Mouse (Mus musculus): ENCODE measurements at regions not wholly inside any gene's neighbourhood (a gene's known extent, or its start where the extent isn't known, plus 50 kb on each side); places are given as distances from the start of the nearest gene placed in this dataset.

DNA sequence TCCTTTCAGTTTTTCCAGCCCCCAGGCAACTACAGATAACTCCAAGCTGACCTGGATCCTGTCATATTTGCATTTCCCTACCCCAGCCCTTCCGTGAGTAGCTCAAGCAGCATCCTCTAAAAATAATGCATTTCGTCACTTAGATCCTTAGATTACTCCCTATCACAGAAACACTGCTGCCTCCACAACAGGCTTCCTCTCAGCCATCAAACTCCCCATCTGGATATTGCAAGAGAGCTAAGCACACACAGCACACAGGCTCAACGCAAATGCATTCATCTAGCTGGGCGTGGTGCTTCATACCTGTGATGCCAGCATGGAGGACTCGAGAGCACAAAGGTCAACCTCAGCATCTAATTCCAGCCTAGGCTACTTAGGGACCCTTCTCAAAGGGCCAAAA is 260.9 kb downstream of the Sox4 start:
- no peak for DNase-seq

DNA sequence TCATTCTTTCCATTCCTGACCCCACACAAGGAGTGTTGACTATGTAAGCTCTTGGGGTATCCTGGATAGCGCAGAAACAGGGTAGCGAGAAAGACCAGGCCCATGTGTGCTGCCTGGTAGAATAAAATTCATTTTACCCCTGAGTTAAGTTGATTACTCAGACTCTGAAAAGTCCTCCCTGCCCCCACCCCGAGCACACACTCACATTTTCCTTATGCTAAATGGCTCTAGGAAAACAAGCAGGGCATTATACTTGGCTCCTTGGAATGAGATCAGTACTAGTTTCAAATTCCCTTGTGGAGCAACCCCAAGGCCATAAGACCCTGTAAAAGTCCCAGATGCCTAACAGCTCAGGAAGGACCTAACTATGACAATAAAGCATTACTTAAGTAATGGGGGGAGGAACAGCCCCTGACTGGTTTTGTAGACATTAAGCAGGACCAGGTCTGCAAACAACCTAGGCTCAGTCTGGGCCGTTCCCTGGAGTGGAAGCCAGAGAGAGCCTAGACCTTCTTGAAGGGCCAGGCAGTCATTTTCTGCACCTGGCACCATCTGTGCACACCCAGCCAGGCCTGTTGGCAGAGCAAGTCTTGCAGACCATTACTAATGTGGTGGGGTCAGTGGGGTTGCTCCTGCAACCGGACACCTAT is 262.9 kb downstream of the Sox4 start:
- DNase-seq = no peak

DNA sequence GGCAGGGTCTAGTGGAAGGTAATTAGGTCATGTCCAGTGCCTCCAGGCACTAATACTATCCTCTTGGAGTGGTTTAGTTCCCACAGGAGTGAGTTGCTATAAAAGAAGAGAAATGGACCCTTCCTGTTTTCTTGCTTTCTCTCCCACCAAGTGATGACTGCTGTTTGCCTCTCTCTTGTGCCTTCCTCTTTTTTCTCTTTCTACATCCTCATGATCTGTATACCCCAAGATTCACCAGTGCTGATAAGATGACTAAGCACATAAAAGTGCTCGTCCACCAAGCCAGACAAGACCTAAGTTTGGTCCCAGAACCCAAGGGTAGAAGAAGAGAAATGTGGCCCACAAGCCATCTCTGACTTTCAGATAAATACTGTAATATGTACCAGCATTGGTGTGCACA is 265.7 kb downstream of the Sox4 start:
- no peak for DNase-seq

DNA sequence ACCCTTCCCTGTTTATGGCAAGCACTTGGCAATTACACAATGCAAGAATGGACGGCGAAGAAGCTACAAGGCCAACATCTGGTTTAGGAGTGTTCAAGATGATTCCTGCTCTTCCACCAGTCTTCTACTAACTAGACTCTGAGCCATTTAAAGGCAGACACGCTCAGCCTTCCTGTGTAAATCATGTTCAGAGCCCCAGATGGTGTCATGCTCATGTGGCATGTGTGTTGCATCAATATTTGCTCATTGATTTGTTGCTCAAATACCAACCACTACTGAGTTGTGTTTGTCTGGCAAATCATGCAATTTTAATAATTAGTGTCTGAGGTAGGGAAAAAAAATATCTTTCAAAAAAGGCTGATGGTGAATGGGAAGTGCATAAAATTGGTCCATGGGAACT is 269.2 kb downstream of the Sox4 start:
- DNase-seq = no peak

DNA sequence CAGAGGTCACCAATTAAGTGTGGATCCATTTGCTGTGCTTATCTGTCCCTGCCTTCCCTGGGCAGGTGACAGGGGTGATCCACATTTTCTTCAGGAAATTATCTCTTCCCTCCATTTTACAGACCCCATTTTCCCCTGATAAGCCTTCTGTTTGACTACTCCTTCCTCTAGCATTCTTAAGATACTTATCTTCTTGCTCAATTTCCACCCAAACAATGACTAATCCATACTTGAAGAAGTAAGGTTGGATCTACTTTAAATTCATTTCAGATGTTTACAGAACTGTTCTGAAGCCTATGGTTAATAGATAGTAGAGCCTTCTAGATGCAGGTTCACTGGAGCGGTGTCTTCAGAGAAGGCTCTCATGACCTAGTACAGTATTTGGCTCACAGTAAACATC is 273.2 kb downstream of the Sox4 start:
- DNase-seq = no peak

DNA sequence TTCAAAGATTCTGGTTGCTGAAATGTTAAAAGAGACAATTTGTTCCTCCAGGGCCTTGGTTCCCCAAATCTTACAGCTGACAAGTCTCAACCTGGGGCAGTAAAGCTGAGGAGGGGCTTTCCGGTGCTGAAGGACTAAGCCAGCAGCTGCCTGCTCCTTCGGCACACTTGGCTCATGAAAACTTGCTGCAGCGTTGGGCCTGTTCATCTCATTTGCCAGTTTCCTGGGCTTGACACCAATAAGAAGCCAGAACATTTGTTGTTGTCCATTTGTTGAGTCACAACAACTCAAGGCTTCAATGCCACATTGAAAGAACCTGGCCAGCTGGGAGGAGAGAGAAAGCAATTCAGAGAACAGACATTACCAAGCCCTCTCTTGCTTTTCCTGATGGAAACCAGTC is 279.9 kb downstream of the Sox4 start:
- no peak for DNase-seq

DNA sequence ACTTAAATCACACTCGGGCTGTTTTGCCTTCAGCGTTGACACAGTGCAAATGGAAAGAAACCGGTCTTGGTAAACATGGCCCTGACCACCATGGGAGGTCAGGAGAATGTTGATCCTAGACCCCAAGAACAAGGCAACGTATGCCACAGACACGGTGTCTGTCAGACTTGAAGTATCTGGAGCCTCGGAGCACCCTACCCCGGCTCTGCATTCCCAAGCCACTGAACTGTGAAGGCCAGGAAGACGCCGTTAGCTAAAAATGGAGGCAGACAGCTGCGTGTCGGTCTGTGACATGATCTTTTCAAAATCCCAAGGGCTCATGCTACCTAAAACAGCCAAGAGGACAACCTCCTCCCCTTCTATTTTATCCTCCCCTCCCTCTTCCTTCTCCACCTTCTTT is 282.0 kb downstream of the Sox4 start:
- DNase-seq = no peak

DNA sequence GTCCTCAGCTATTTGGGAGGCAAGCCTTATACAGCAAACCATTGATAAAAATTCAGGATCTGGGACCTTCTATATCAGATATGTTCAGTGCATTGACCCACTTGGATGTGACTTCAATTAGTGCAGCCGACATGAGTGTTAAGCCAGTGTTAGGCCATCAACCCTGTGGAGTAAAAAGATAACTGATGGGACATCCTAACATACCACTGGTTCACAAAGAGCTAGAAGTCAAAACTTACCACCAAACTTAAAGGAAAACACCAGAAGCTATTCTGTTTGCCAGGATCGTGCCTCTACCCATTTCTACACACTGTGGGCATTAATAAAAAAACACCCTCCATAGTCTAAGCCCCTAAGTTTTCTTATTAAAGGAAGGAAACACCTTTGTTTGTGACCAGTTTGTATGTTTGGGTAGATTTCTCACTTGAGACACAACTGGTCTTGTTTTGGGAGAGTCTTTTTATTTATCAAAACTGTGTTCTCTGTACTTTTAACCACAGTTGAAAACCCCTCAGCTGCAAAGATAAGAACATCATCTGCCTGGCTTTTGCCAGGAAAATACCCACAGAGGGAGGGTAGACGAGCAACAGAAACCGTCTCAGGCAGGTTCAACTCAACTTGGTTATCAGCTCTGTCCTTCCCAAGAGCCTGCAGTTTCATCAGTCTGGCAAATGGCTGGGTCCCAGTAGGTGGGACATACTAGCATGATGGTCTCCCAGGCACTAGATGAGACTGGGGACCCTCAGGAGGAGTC is 283.5 kb downstream of the Sox4 start:
- DNase-seq = no peak

DNA sequence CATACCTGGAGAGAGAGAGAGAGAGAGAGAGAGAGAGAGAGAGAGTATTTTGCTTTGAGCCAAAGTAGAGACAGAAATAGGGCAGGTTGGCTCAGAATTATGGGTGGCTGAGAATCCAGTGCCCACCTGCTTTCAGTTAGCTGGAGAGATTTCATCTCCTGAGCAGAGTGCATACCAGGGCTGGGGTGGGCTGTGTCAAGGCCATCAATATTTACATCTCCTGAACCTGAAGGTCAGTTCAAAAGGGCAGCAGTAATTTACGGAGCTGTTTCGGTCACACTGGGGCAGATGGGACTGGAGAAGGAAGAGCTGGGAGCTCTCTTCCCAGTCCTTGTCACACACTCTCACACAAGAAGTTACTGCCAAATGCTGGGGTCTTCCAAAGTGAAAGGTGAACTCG is 286.7 kb downstream of the Sox4 start:
- no peak for DNase-seq

DNA sequence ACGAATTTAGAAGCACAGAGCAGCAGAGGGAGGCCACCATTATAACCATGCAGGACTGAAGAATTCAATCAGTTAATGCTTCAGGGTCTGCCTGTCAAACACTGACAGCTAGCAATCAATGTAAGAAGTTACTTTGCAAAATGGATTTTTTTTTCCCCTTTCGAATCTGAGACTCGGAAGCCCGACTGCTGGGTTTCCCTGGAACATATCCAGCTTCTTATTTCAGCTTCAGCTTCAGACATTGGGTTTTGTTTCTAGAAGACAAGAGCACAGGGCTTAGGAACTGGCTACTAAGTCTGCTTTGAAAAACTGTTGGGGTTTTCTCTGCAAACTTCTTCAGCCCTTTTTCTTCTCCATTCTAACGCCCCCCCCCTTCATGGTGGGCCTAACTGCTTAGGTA is 288.4 kb downstream of the Sox4 start:
- no peak for DNase-seq

DNA sequence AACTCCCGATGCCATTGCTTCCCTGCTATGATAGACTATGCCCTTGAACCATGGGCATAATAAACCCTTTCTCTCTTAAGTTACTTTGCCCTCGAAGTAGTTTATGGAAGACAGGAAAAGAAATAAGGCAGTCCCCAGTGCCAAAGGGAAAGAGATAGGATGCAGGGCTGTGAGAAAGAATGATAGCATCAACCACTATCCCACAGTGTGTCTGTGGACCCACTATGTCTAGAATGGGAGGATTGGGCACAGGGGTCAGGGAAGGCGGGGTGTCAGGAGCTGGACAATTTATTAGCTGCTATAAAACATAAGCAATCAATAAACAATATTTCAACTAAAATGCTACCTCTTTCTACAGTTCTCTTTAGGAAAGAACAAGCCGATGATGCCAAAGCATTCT is 288.8 kb downstream of the Sox4 start:
- DNase-seq = no peak

DNA sequence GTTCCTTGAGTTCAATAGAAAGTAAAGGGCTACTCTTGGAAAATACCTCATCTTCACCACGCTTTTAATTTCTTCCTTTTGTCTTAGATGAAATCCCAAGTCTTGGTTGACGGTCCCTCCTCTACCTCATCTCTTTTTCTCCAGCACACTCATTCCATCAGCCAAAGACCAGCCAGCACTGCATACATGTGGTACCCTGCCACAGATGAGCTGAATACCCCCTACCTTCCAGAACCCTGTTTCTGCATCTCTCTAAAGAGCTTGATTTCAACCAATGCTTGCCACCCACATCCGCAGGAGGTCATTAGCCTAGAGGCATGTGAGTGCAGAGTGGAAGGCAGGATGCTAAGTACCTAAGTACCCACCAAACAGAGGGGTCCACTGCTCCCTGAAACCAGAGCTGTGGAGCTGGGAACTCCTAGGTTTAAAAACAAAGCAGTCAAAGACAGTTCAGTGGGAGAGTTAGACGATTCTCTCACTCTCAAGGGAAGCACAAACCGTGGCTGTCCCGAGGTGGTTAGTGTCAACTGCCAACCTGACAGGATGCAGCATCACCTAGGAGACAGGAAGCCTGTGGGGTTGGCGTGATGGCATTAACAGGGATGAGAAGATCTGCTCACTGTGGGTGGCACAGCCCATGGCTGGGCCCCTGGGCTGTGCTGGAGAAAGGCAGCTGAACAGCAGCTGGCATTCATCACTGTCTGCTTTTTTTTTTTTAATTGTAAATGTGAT is 289.4 kb downstream of the Sox4 start:
- DNase-seq = no peak

DNA sequence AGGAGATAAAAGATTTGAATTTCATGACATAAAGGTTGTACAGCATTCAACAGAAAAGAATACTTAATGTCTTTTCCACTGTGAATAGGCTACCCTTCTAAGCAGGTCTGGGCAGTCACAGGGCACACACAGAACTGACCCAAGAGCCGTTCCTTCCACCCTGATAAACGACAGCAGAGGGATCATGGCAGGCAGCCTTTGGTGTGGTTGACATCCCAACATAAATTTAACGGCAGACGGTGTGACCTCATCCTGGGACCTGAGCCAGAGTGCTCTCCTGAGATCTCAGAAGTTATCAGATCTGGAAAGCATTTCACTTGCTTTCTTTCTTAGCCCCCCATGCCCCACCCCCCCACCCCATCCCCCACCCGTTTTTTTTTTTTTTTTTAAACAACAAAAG is 290.1 kb downstream of the Sox4 start:
- DNase-seq = no peak

DNA sequence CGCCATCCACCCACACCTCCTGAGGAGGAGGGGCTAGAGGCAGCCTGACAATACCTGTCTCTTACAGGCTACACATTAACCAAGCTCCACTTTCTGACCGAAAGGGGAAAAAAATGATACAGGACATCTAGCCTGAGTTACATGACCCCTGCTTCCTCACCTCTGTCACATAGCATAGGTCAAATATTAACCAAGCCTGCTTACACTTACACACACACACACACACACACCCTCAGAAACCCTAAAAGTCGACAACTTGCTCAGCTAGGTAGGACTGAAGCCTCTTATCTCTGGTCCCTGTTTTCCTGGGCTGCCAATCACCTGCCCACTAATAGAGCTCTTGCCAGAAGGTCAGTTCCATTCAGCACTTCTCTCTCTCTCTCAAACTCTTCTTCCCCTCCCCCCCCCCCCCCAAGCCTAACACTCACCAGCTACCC is 291.2 kb downstream of the Sox4 start:
- DNase-seq = no peak

DNA sequence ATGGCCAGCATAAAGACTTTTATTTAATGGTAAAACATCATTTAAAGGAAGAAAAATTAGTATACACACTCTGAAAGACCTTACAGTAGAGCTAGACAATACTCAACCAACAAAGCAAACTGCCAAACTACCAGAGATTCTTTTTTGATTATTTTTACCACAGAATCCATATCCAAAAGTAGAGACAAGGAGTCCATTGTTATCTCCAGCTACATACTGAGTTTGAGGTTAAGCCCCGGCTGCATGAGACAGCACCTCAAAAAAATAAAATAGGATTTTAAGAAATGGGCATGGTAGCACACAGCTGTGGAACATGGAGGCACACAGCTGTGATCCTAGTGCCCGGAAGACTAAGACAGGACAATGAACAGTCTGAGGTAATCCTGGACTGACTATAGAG is 293.4 kb downstream of the Sox4 start:
- no peak for DNase-seq

DNA sequence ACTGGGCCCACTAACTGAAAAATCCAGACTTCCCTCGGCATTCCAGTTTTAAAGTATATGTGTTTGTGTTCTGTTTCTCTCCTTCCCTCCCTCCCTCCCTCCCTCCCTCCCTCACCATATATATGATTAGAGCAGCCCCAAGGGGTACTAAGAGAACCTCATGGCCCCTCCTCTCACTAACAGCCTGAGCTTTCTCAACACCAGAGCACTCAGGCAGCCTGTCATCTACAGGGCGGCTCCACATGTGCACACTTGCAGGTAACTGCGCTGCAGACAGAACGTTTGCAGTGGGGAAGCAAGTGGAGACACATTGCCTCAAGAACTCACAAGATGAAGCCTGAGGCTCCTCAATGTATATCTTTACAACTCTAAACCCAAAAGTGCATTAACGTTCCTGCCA is 294.9 kb downstream of the Sox4 start:
- no peak for DNase-seq

DNA sequence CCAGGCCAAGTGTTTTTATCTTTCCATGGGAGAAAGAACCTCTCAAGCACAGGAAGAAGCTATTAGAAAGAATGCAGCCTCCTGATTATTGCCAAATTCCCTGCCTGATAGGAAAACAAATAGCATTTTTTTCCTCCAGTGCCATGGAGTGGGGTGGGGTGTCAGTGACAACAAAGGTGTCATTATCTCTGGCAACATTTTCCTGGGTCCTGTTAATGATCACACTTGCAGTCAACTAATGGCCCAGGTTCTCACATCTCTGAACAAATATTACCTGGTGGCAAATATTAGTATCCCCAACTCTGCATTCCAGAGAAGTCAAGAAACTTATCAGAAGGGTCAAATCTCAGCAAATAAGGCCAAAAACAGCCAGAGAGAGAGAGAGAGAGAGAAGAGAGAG is 298.6 kb downstream of the Sox4 start:
- DNase-seq = no peak

DNA sequence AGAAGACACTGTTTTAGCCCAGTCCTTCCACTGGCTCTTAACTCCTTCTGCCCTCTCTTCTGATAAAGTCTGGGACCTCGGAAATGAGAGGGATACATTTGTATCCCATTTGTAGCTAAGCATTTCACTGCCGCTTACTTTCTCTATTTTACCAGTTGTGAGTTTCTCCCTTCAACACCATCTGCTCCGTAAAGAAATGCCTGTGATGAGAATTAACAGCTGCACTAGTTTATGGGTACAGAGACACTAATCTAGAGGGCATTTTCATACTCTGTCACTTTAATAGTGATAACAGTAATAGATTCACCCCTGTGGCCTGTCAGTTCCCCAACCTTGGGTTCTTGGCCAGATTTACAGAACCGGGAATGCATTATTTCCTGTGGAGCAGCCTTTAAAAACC is 300.2 kb downstream of the Sox4 start:
- DNase-seq = no peak

DNA sequence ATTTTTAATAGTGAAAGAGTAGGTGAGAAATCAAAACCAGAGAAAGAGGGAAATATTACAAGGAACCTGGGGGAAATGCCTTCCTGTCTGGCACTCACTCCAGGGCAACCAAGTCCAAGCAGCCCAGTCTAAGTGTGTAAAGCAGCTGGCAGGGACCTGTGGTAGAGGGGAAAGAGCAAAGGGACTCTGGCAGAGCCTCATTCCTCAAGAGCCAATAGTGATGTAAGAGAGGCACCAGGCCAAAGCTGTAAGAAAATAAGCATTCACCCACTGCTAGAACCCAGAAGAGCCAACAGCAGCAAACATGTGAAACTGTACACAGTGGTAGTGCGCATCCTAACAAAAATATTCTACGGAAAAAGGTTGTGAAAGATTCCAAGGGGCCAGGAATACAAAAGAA is 301.7 kb downstream of the Sox4 start:
- DNase-seq = no peak

DNA sequence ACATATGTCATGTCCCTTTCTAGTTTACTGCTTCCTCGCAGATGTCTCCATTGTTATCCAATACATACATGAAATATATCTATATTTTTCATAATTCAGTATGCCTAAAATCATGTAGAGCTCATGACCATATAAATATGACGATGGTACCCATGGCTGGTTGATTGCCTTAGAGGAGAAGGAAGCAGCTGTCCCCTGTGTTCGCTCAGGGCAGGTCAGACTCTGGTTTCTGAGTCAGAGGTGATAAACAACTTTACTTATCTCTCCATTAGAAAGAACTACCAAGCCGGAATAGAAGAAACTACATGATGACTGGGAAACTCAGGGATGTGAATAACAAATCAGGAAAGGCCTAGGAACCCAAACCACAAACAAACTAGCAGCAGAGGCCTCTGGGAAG is 307.6 kb downstream of the Sox4 start:
- no peak for DNase-seq

DNA sequence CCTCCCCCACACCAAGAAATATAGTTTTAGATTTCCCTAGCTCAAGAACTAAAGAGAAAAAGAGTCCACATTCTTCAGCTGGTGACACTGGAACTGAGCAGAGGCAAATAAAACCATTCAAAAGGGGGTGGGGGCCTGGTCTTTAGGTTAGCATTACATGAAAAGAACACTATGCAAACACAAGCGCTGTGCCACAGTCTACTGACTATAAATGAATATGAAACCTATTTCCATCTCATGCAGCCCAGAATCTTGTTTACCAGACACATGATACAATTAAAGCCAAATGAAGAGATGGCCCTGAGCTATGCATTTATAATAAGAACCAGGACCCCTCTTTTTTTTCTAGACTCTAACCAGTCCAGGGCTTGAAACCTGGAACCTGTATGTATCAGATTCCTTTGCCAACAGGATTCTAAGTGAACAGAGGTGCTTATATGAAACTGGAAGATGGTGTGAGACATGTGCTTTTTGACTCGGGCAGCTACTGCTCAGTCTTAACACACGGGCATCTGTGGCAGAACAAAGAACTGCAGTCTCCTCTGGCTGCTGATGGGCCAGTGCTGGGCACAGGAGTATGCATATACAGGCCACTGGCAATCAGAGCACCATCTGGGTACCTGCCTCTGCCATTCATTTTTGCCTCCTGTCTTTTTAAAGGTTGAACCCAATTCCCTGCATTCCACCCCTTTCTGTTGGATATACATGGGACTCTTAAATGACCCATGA is 308.5 kb downstream of the Sox4 start:
- no peak for DNase-seq

DNA sequence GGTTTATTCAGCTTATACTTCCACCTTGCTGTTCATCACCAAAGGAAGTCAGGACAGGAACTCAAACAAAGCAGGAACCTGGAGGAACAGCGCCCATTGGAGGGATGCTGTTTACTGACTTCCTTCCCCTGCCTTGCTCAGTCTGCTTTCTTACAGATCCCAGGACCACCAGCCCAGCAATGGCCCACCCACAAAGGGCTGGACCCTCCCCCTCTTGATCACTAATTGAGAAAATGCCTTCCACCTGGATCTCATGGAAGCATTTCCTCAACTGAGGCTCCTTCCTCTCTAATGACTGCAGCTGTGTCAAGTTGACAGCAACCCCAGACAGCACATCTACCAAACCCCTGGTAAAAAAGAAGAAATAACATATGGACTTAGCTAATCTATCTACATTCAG is 312.7 kb downstream of the Sox4 start:
- no peak for DNase-seq

DNA sequence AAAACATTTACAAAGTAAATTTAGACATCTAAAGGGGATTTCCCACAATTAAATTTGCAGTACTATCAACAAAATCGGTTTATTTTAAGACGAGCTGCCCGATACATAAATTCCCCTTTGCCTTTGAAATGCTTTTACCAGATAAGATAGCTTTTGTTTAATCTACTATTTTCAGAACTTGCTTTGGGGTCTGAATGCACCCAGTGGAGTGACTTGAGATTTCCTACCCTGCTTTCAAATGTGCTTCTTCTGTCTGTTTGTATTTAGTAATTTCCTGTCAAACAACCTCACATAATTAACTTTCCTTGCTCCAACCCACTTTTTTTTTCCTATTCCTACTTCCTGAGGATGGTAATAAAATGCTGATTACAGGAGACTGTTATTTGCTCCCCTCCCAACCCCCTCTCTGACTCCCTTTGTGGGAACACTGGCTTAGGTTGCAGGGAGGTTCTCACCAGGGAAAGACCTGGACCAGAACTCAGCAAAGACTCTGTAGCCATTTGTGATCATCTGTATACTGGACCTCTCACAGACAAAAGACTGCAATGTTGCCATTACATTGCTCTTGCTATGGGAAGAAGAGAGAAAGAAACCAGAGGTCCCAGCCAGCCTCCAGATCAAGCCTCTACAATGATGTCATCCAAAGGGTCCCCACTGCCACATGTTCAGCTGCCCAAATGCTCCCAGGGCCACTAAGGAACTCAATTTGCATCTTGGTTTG is 318.1 kb downstream of the Sox4 start:
- no peak for DNase-seq
